Mouse (Mus musculus): ENCODE results near the gene Spag8.

DNA sequence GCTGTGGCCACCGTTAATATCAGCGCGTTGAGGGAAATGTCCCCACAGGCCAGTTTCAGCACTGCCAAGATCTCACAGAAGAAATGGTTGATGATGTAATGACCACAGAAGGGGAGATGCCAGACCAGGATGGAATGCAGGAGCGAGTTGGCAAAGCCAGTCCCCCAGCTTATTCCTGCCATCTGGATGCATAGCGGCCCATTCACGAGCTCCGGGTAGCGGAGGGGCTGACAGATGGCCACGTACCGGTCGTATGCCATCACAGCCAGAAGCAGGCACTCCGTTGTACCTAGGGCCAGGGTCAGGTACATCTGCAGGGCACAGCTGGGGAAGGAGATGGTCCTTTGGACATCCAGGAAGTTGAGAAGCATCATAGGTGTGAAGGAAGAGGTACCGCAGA is 43.2 kb upstream of the Spag8 start:
- no peak for TF ChIP-seq CTCF (IDR thresholded peaks at IDR 0.05; ENCODE audit: control insufficient read depth, insufficient read depth, insufficient read length)
- TF ChIP-seq FOSL1 (IDR thresholded peaks at IDR 0.05; ENCODE audit: insufficient read depth, low read length, poor library complexity, severe bottlenecking), result no peak
- TF ChIP-seq MAX (IDR thresholded peaks at IDR 0.05), result peak; percentile 20
- no peak for TF ChIP-seq CEBPB (IDR thresholded peaks at IDR 0.05; ENCODE audit: low read depth)
- TF ChIP-seq USF1 (IDR thresholded peaks at IDR 0.05; ENCODE audit: low read depth), result no peak
- TF ChIP-seq MYOD1 (IDR thresholded peaks at IDR 0.05; ENCODE audit: control insufficient read depth, insufficient read length, low read depth), result peak; percentile 38
- TF ChIP-seq MYOG (IDR thresholded peaks at IDR 0.05; ENCODE audit: control insufficient read depth, extremely low read depth, insufficient read length), result no peak

Measured in C2C12 (cell line).